Mouse (Mus musculus): ENCODE results near the gene St14. TPM values are rescaled to one million over a fixed set of nuclear protein-coding genes. Genes with fewer than 3 reads are reported as not detected.
"Not testable (repeated sequence)": the region's sequence is repeated elsewhere in the genome, so short reads cannot be mapped to it uniquely, and the experiment has no call there.

The St14 gene
- total RNA-seq, 2 experiments from 2014 or later: 0.34 to 0.36 TPM

GRCm38 (mm10) chr9:31088883-31089282 lies 42.8 kb downstream of the St14 start:
- DNase-seq: no peak
- intact Hi-C loops (cut with DNase I): loop anchor here (5.0 kb wide), 1 partner anchor 642 kb away; no protein-coding TSS in a partner anchor

DNA sequence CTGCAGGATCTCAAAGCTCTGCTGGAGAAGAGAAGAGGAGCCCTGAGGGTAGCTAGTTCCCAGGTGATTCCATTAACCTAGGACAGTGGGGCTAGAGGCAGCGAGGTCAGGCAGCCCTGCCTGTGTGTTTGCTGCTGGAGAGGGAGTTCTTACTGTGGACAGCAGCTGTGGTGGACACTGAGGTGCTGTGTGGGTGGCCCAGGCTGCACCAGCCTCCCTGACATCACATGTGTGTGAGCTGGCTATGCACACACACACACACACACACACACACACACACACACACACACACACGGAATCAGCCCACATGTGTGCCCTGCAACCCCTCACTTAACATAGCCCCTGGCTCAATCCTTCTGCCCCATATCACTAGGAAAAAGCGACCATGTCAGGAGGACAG lies 43.5 kb downstream of the St14 start:
- intact Hi-C loops (cut with DNase I): loop anchor here (5.0 kb wide), 1 partner anchor 641 kb away; no protein-coding TSS in a partner anchor
- no peak for DNase-seq

DNA sequence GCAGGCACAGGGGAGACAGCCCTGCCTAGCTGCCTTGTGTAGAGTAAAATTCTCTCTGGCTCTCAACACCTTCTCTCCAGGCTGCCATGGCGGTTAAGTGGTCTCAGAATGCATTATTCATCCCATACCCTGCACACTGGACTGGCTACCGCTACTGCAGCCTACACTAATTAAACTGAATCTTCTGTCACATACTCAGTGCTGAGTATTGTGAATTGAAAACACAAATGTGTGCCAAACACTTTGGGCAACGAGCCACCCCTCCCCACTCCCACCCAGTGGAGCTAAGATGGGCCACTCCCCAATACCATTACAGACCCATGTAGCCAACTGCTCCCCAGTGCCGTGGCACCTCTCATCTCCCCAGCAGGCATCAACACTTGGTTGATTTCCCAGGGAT lies 44.2 kb downstream of the St14 start:
- intact Hi-C loops (cut with DNase I): loop anchor here (5.0 kb wide), 1 partner anchor 640 kb away; no protein-coding TSS in a partner anchor
- no peak for DNase-seq

GRCm38 (mm10) chr9:31086754-31087145 lies 44.9 kb downstream of the St14 start:
- no peak for DNase-seq
- intact Hi-C loops (cut with DNase I): loop anchor here (5.0 kb wide), 1 partner anchor 639 kb away; no protein-coding TSS in a partner anchor

GRCm38 (mm10) chr9:31086085-31086753 lies 45.4 kb downstream of the St14 start:
- intact Hi-C loops (cut with DNase I): loop anchor here (5.0 kb wide), 1 partner anchor 639 kb away; no protein-coding TSS in a partner anchor
- peak; percentile 69 to 83 for DNase-seq

DNA sequence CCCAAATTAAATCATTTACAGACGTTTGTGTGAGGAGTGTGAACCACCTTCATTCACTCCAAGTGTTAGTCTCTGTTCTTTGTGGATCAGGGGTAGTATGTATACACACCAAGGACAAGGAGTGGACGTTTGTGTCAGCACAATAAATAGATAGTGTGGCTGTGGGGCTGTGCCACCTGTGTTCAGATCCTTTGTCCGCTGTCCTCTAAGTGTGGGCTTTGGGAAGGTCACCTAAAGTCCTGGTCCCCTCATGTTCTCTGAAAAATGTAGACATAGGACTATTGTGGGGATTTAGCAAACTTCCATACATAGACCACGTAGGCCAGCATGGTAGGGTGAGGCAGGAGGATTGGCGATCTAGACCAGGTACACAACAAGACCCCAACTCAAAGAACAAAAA lies 46.1 kb downstream of the St14 start:
- DNase-seq: no peak
- intact Hi-C loops (cut with DNase I): loop anchor here (5.0 kb wide), 1 partner anchor 638 kb away; no protein-coding TSS in a partner anchor

GRCm38 (mm10) chr9:31082771-31083170 lies 48.9 kb downstream of the St14 start:
- intact Hi-C loops (cut with DNase I): loop anchor here (2.0 to 5.0 kb wide), 2 partner anchors 265 to 602 kb away; no protein-coding TSS in a partner anchor
- DNase-seq: no peak

DNA sequence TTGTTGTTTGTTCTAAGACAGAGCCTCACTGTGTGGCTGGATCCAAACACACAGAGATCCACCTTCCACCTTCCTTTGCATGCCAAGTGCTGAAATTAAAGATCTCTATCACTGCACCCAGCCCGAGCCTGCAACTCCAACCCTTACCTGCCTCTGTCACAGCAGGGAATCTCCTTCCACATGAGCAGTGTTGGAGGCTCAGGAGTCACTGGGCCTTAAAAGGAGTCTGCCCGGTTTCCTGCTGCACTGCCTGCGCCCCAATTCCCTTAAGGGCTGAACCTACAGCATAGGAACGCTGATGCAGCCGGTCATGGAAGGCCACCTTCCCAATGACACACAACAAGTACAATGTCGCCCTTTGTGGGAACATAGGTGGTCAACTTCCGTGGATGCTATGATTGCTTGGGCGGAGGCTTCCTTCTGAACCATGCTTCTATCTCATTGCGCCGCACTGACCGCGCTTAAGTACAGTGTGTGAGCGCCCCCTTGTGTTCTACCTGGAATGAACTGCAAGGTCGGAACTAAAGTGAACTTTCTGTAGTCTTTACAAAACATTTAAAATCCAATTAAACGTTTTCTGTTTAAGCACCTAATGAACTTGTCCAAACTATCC lies 49.5 kb downstream of the St14 start:
- intact Hi-C loops (cut with DNase I): loop anchor here (2.0 to 5.0 kb wide), 2 partner anchors 265 to 601 kb away; no protein-coding TSS in a partner anchor
- DNase-seq: peak; percentile 76 to 89

DNA sequence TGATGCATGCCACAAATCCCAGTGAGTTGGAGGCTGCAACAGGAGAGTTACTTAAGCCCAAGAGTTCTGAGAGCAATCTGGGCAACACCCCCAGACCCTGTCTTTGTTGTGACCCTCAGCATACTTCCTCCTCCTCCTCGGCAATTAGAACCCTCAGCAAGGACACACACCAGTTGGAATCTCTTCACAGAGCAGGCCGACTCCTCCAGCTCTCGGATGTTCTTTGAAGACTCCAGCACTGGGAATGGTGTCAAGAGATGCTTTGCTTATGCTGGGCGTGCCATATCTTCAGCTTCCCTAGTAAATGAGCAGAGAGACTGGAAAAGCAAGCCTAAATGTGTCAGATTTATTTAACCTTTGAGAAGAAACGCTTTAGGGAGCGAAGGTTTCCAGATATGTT lies 50.9 kb downstream of the St14 start:
- no peak for DNase-seq
- intact Hi-C loops (cut with DNase I): loop anchor here (1.0 to 5.0 kb wide), 2 partner anchors 138 to 267 kb away; partner anchors contain the start of gene Adamts8

GRCm38 (mm10) chr9:31074836-31075235 lies 56.8 kb downstream of the St14 start:
- no peak for DNase-seq
- intact Hi-C loops (cut with DNase I): no loop called here

- DNase-seq: no peak
- intact Hi-C loops (cut with DNase I): no loop called here
These were observed 57.9 kb downstream of the St14 start for GRCm38 (mm10) chr9:31073797-31074196.

DNA sequence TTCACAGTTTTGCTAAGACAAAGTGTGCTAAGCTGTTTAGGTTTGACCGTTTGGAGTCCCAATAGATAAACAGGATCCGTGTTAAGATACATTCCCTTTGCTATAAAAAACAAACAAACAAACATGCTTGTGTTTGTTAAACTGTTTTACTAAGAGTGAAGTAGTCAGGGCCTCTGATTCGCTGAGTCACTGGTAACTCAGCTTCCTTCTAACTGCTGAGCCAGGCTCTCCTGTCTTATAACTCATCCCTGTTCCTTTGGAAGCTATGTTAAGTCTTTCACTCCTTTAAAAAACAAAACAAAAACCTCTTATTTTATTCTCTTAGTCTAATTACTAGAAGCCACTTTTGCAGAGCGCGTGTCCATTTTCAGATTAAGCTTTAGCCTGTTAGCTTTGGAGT lies 59.4 kb downstream of the St14 start:
- intact Hi-C loops (cut with DNase I): no loop called here
- no peak for DNase-seq

DNA sequence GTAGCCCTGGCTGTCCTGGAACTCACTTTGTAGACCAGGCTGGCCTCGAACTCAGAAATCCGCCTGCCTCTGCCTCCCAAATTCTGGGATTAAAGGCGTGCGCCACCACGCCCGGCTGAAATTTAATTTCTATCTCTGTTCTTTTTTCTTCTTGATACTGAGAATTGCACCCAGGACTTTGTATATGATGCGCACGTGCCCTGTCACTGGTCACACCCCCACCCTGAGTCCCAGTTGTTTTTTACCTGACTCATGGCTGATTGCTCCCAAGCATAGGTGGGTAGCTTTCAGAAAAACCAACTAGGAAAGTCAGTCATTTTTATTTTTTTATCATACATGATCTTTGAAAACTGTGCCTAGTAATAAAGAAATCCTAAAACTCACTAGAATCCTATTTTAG lies 60.9 kb downstream of the St14 start:
- no peak for DNase-seq
- intact Hi-C loops (cut with DNase I): no loop called here

DNA sequence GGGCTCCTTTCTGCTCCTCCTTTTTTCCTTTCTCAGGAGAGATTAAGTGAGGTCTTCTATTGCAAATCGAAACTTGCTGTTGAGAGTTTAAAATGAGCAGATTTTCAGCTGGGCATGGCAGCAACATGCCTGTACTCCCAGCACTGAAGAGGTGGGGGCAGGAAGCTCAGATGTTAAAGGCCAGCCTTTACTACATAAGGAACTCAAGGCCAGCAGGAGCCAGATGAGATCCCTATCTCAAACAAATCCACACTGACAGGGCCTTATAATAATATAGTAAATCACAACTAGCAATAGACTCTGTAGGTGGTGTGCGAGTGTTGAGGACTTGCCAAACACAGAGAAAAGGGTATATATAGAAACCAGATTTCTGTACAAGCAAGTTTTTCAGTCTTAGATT lies 72.9 kb downstream of the St14 start:
- intact Hi-C loops (cut with DNase I): no loop called here
- no peak for DNase-seq

DNA sequence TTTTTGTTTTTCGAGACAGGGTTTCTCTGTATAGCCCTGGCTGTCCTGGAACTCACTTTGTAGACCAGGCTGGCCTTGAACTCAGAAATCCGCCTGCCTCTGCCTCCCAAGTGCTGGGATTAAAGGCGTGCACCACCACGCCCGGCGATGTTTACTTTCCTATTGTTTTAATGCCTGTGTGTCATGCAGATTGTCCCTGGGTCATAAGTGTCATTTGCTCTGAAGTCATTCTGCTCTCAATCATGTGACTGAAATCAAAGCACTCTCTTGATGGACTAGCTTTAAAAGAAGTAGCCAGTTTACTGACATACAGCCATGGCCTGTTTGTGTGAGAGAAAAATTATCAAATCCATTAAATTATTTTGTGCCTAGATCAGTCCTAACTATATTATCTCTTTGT lies 80.1 kb downstream of the St14 start:
- DNase-seq; intact Hi-C loops (cut with DNase I): not testable (repeated sequence)

DNA sequence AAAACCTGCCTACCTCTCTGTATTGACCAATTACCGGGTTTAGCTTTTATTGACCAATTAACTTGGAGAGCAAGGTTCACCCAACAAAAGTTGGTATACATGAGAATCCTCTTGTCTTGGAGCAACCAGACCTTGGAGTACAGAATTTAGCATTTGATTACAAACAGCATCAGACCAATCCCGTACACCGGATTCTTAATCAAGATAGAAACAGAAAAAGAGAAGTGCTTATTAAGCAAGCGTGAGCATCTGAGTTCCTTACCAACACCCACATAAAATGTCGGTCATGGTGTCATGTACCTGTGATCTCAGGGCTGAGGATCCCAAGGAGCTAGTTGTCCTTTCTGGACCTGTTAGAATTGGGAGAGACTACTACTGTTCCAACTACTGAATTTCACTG lies 81.4 kb downstream of the St14 start:
- intact Hi-C loops (cut with DNase I): no loop called here

More for the DNA sequence above, 81.4 kb downstream of the St14 start:
- DNase-seq: no peak

Other genes with a start within 250 kb of the St14 start
- 10 to 100 TPM; 13.1 to 15.9 TPM for gene Adamts15, start 209.4 kb downstream of the St14 start, total RNA-seq (2021)
- gene Adamts8, start 189.3 kb downstream of the St14 start, total RNA-seq (2021): 1 to 10 TPM; 4.4 to 6.8 TPM
- 10 to 100 TPM; 29.8 to 33.8 TPM for gene Zbtb44, start 101.2 kb downstream of the St14 start, total RNA-seq (2021)
- gene Aplp2, start 80.0 kb upstream of the St14 start, total RNA-seq (2021): 100 to 1,000 TPM; 304 to 309 TPM
- gene Prdm10, start 148.7 kb upstream of the St14 start, total RNA-seq (2021): 1 to 10 TPM; 5.4 to 5.5 TPM

All from heart, postnatal 14 days (tissue).